Mouse (Mus musculus) lung, postnatal 0 days (tissue): Measurements from ENCODE around the gene 1500015O10Rik. TPM values are rescaled to one million over a fixed set of nuclear protein-coding genes. Genes with fewer than 3 reads are reported as not detected.

Source experiments
- ATAC-seq: fragments of 200-750 bp; cut with Nextera tagmentation; 2 replicates; pipeline ENCODE4 v1.8.0; 2017; ENCODE audit warnings: moderate library complexity
- DNase-seq: peaks from one replicate; pipeline ENCODE4 v3.0.0-alpha.2; 2016; ENCODE audit warnings: low spot score
- H3K27ac ChIP-seq: fragments of 300-500 bp; sonication (generic); 2 replicates; pipeline ENCODE4 v1.5.1; 2014; ENCODE audit warnings: antibody characterized with exemption, mild to moderate bottlenecking, low read length, mixed read lengths
- H3K27me3 ChIP-seq: fragments of 300-500 bp; sonication (generic); replicated peaks from 2 replicates; pipeline ENCODE4 v1.6.1; 2014; ENCODE audit warnings: low read length, mixed read lengths; ENCODE audit not compliant: insufficient read depth
- H3K36me3 ChIP-seq: fragments of 300-500 bp; sonication (generic); 2 replicates; pipeline ENCODE4 v1.6.1; 2014; ENCODE audit warnings: low read length, mixed read lengths; ENCODE audit not compliant: insufficient read depth
- H3K4me1 ChIP-seq: fragments of 300-500 bp; sonication (generic); 2 replicates; pipeline ENCODE4 v1.6.1; 2014; ENCODE audit warnings: antibody characterized with exemption, low read depth, low read length, mixed read lengths; ENCODE audit not compliant: insufficient read depth
- H3K4me2 ChIP-seq: fragments of 300-500 bp; sonication (generic); replicated peaks from 2 replicates; pipeline ENCODE4 v1.6.1; 2014; ENCODE audit warnings: low read depth, mild to moderate bottlenecking, low read length, moderate library complexity, mixed read lengths
- H3K4me3 ChIP-seq: fragments of 300-500 bp; sonication (generic); 2 replicates; pipeline ENCODE4 v1.5.1; 2014; ENCODE audit warnings: low read depth, low read length
- H3K9ac ChIP-seq: fragments of 300-500 bp; sonication (generic); replicated peaks from 2 replicates; pipeline ENCODE4 v1.6.1; 2014; ENCODE audit warnings: low read depth, mild to moderate bottlenecking
- H3K9me3 ChIP-seq: fragments of 300-500 bp; sonication (generic); 2 replicates; pipeline ENCODE4 v1.6.1; 2016; ENCODE audit warnings: low read length, mixed read lengths
- CTCF ChIP-seq: IDR thresholded peaks from 2 replicates; pipeline ENCODE4 v1.5.1; 2016; ENCODE audit warnings: antibody characterized with exemption, mild to moderate bottlenecking
- EP300 ChIP-seq: IDR thresholded peaks from 2 replicates; pipeline ENCODE4 v1.6.1; 2016; ENCODE audit warnings: antibody characterized with exemption, mild to moderate bottlenecking, control low read depth
- WGBS: fragments of 180-500 bp; shearing (Covaris S2); extraction: QIAGEN DNeasy Blood & Tissue Kit; methylation state at CpG from one replicate; pipeline ENCODE4 v1.1.7; 2014; 5-methylcytosine and 5-hydroxymethylcytosine counted together
- polyA plus RNA-seq: library from polyadenylated mRNA; unstranded; fragments of >200 nt; fragmentation: Nextera tagmentation; extraction: Ambion mirVana; gene quantifications from 2 replicates; pipeline ENCODE4 v1.2.1, GENCODE M21; 2015

The 1500015O10Rik gene
- 15.6 and 16.1 TPM in 2 replicates for polyA plus RNA-seq

GRCm38 (mm10) chr1:43730491-43730924 is at the start of gene 1500015O10Rik:
Gene 1500015O10Rik, plus strand, starts transcription at chr1:43730602.
- TF ChIP-seq EP300 (no peak), CTCF (peak; percentile 20; the same call in 1 of the 2 replicates)
- Histone ChIP-seq H3K9me3 (no peaks in the 10 kb centered on the region), H3K4me1 (no peaks in the 10 kb centered on the region), H3K36me3 (no peaks in the 10 kb centered on the region), H3K27me3 (no peaks in the 10 kb centered on the region), H3K4me3 (no peak within 1 kb of the TSS; the same call in 1 of the 2 replicates), H3K9ac (no peak within 1 kb of the TSS), H3K4me2 (peak within 1 kb of the TSS; percentile 44), H3K27ac (no peak within 1 kb of the TSS)
- 29% methylated on average over 16 of the region's 16 CpGs for WGBS
- ATAC-seq (peak; percentile 67), DNase-seq (peak; percentile 37)

- Histone ChIP-seq H3K36me3 (no peaks in the 10 kb centered on the region), H3K4me3 (no peak overlapping the region), H3K9ac (no peak overlapping the region), H3K27ac (no peak overlapping the region), H3K4me2 (no peak overlapping the region), H3K4me1 (peaks cover 4% of the 10 kb centered on the region; the same call in 1 of the 2 replicates), H3K27me3 (no peaks in the 10 kb centered on the region), H3K9me3 (no peaks in the 10 kb centered on the region)
- WGBS: 96% methylated on average over 13 of the region's 13 CpGs
- ATAC-seq (no peak), DNase-seq (no peak)
- TF ChIP-seq EP300: no peak
- no peak for TF ChIP-seq CTCF
Observed at GRCm38 (mm10) chr1:43689983-43690382, 40.4 kb upstream of the 1500015O10Rik start.

- TF ChIP-seq EP300 (no peak), CTCF (no peak)
- Histone ChIP-seq H3K4me2 (no peak overlapping the region), H3K36me3 (no peaks in the 10 kb centered on the region), H3K27me3 (no peaks in the 10 kb centered on the region), H3K4me1 (peaks cover 9% of the 10 kb centered on the region; the same call in 1 of the 2 replicates), H3K4me3 (no peak overlapping the region), H3K9ac (no peak overlapping the region), H3K9me3 (no peaks in the 10 kb centered on the region), H3K27ac (no peak overlapping the region)
- 95% methylated on average over 15 of the region's 15 CpGs for whole genome bisulfite sequencing
- ATAC-seq (no peak), DNase-seq (no peak)
Observed at GRCm38 (mm10) chr1:43690507-43690906, 39.9 kb upstream of the 1500015O10Rik start.

GRCm38 (mm10) chr1:43694076-43694475 is 36.3 kb upstream of the 1500015O10Rik start:
- TF ChIP-seq EP300 (no peak), CTCF (no peak)
- no peak for ATAC-seq
- Histone ChIP-seq H3K36me3 (no peaks in the 10 kb centered on the region), H3K4me3 (no peak overlapping the region), H3K4me1 (peaks cover 10% of the 10 kb centered on the region; the same call in 1 of the 2 replicates), H3K27me3 (no peaks in the 10 kb centered on the region), H3K9ac (no peak overlapping the region), H3K4me2 (no peak overlapping the region), H3K27ac (no peak overlapping the region), H3K9me3 (no peaks in the 10 kb centered on the region)
- 68% methylated on average over 3 of the region's 3 CpGs for WGBS
- no peak for DNase-seq

GRCm38 (mm10) chr1:43694851-43695545 is 35.4 kb upstream of the 1500015O10Rik start:
- Histone ChIP-seq H3K27ac (0 out of 2 replicates have a peak overlapping the region, but pooled peaks have one; percentile 14), H3K27me3 (no peaks in the 10 kb centered on the region), H3K9ac (no peak overlapping the region), H3K4me2 (no peak overlapping the region), H3K4me3 (no peak overlapping the region), H3K9me3 (no peaks in the 10 kb centered on the region), H3K36me3 (no peaks in the 10 kb centered on the region), H3K4me1 (peaks cover 10% of the 10 kb centered on the region; the same call in 1 of the 2 replicates)
- ATAC-seq: peak; percentile 72
- 23% methylated on average over 6 of the region's 6 CpGs for WGBS
- DNase-seq: peak; percentile 55
- TF ChIP-seq CTCF (no peak), EP300 (no peak)

- DNase-seq (peak; percentile 55), ATAC-seq (peak; percentile 76)
- no peak overlapping the region for H3K4me3 ChIP-seq
- H3K27ac ChIP-seq: no peak overlapping the region
- H3K9ac ChIP-seq: no peak overlapping the region
- 5% methylated on average over 4 of the region's 4 CpGs for WGBS
- no peaks in the 10 kb centered on the region for H3K36me3 ChIP-seq
- peaks cover 10% of the 10 kb centered on the region; the same call in 1 of the 2 replicates for H3K4me1 ChIP-seq
- no peak overlapping the region for H3K4me2 ChIP-seq
- H3K9me3 ChIP-seq: no peaks in the 10 kb centered on the region
- TF ChIP-seq EP300: no peak
- no peak for TF ChIP-seq CTCF
- no peaks in the 10 kb centered on the region for H3K27me3 ChIP-seq
Observed at GRCm38 (mm10) chr1:43698577-43699000, 31.8 kb upstream of the 1500015O10Rik start.
